Mouse (Mus musculus) heart, embryonic 10.5 days (tissue): ENCODE results near the gene Gm10203. TPM values are rescaled to one million over a fixed set of nuclear protein-coding genes. Genes with fewer than 3 reads are reported as not detected.
"Not testable (repeated sequence)": the region's sequence is repeated elsewhere in the genome, so short reads cannot be mapped to it uniquely, and the experiment has no call there.

ENCODE experiments used
- DNase-seq: peaks from one replicate; pipeline ENCODE4 v3.0.0-alpha.2; 2017; ENCODE audit warnings: low spot score
- H3K27ac ChIP-seq: fragments of 300-500 bp; sonication (generic); 2 replicates; pipeline ENCODE4 v1.5.1; 2016; ENCODE audit warnings: mild to moderate bottlenecking
- H3K27me3 ChIP-seq: fragments of 300-500 bp; sonication (generic); 2 replicates; pipeline ENCODE4 v1.6.1; 2016; ENCODE audit warnings: mild to moderate bottlenecking; ENCODE audit not compliant: poor library complexity, insufficient read depth, severe bottlenecking
- H3K36me3 ChIP-seq: fragments of 300-500 bp; sonication (generic); 2 replicates; pipeline ENCODE4 v1.6.1; 2016; ENCODE audit warnings: mild to moderate bottlenecking, moderate library complexity
- H3K4me1 ChIP-seq: fragments of 300-500 bp; sonication (generic); 2 replicates; pipeline ENCODE4 v1.6.1; 2016; ENCODE audit warnings: mild to moderate bottlenecking
- H3K4me3 ChIP-seq: fragments of 300-500 bp; sonication (generic); 2 replicates; pipeline ENCODE4 v1.5.1; 2016; ENCODE audit warnings: mild to moderate bottlenecking, moderate library complexity
- H3K9me3 ChIP-seq: fragments of 300-500 bp; sonication (generic); 2 replicates; pipeline ENCODE4 v1.6.1; 2016; ENCODE audit warnings: mild to moderate bottlenecking, moderate library complexity
- WGBS: fragments of 180-500 bp; shearing (Covaris S2); methylation state at CpG from one replicate; pipeline ENCODE4 v1.1.7; 2016; 5-methylcytosine and 5-hydroxymethylcytosine counted together
- polyA plus RNA-seq: library from polyadenylated mRNA; unstranded; fragments of >200 nt; fragmentation: Nextera tagmentation; extraction: Ambion mirVana; gene quantifications from 2 replicates; pipeline ENCODE4 v1.2.1, GENCODE M21; 2016

The Gm10203 gene
- polyA plus RNA-seq, 1 experiment from 2014 or later, result not detected

GRCm38 (mm10) chr6:149141393-149142173, 11.6 kb downstream of the Gm10203 start:
- no peaks in the 10 kb centered on the region for H3K9me3 ChIP-seq
- peaks cover 7% of the 10 kb centered on the region; the same call in 1 of the 2 replicates for H3K4me1 ChIP-seq
- peaks cover 30% of the 10 kb centered on the region for H3K36me3 ChIP-seq
- no peaks in the 10 kb centered on the region for H3K27me3 ChIP-seq
- peak overlapping the region; percentile 90 for H3K27ac ChIP-seq
- H3K4me3 ChIP-seq, result peak overlapping the region; percentile 67
- WGBS, result 4% methylated on average over 36 of the region's 36 CpGs
- peak; percentile 96 for DNase-seq

GRCm38 (mm10) chr6:149145143-149145542, 15.2 kb downstream of the Gm10203 start:
- 90% methylated on average over 1 of the region's 1 CpGs for WGBS
- Histone ChIP-seq H3K4me1 (peaks cover 7% of the 10 kb centered on the region; the same call in 1 of the 2 replicates), H3K27ac (no peak overlapping the region)

GRCm38 (mm10) chr6:149148436-149149229, 18.7 kb downstream of the Gm10203 start:
- H3K36me3 ChIP-seq, result peaks cover 45% of the 10 kb centered on the region
- H3K4me1 ChIP-seq, result peaks cover 3% of the 10 kb centered on the region
- WGBS, result 88% methylated on average over 7 of the region's 7 CpGs
- no peak for DNase-seq
- no peaks in the 10 kb centered on the region for H3K9me3 ChIP-seq
- H3K27me3 ChIP-seq, result no peaks in the 10 kb centered on the region
- no peak overlapping the region for H3K4me3 ChIP-seq
- H3K27ac ChIP-seq, result no peak overlapping the region

More at GRCm38 (mm10) chr6:149145143-149145542, 15.2 kb downstream of the Gm10203 start:
- no peak for DNase-seq
- Histone ChIP-seq H3K36me3 (peaks cover 38% of the 10 kb centered on the region), H3K9me3 (no peaks in the 10 kb centered on the region), H3K27me3 (no peaks in the 10 kb centered on the region), H3K4me3 (no peak overlapping the region)

DNA sequence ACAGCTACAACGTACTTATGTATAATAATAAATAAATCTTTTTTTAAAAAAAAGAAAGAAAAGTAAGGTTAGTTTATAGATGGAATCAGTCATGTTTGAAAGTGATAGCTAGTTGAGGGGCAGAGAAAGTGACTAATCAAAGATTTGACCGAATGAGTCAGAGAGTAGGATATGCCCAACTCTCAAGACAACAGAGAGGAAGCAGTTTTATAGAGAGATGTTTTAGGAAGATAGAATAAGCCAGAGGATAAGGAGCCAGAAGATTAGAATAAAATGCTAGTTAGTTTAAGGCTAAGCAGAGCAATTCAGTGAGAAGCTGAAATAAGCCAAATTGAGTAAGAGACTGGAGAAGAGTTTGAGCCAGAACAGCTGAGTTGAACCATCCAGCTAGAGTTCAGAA, 22.1 kb downstream of the Gm10203 start:
- H3K27me3 ChIP-seq, result no peaks in the 10 kb centered on the region
- H3K9me3 ChIP-seq, result no peaks in the 10 kb centered on the region
- H3K36me3 ChIP-seq, result peaks cover 31% of the 10 kb centered on the region
- H3K27ac ChIP-seq, result no peak overlapping the region
- H3K4me3 ChIP-seq, result no peak overlapping the region
- WGBS, result 86% methylated on average over 2 of the region's 2 CpGs
- DNase-seq, result no peak
- H3K4me1 ChIP-seq, result peaks cover 19% of the 10 kb centered on the region

- peak overlapping the region; percentile 74 for H3K27ac ChIP-seq
- DNase-seq, result no peak
- no peaks in the 10 kb centered on the region for H3K27me3 ChIP-seq
Measured at GRCm38 (mm10) chr6:149153473-149154115, 23.6 kb downstream of the Gm10203 start.

DNA sequence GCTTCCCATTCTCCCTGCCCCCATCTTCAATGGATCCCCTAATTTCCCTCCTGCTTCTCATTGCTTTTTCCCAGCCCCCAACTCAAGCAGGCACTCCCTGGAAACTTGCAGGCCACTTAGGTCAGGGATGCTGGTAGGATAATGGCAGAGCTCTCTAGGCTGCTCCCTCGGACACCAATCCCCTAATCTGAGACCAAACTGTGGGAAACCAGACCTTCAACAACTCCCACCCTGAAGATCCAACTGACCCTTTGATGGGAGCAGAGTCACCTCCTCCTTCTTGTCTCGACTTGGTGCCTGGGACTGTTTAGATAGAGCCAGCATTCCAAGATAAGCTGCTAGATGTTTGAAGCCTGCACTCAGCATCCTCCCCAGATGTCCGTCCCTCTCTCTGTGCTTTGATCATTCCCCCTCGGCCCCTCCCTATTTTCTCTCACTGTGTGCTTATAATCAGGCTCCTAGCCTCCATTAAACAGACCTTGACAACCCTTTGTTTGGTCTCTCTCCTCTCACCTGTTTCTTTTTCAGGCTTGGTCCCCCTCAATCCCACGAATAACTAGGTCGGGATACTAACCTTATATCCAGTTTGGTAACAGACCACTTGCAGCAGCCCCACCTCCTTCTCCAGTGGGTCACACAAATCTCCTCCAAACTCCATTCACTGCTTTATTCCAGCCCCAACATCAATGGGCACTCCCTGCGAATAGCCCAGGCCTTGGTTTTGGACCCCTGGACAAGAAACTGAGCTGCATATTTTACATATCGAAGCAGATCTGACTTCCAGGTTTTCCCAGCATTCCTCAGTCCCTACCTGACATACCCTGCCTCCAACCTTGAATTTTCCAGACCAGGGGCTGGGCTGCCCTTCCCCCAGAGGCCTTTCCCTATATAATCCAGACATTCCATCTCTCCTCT, 24.4 kb downstream of the Gm10203 start:
- 12% methylated on average over 8 of the region's 8 CpGs for WGBS
- H3K27ac ChIP-seq, result peak overlapping the region; percentile 74
- DNase-seq, result peak; percentile 79

More at GRCm38 (mm10) chr6:149153473-149154115, 23.6 kb downstream of the Gm10203 start:
- Histone ChIP-seq H3K4me3 (peak overlapping the region; percentile 23; the same call in 1 of the 2 replicates), H3K36me3 (peaks cover 40% of the 10 kb centered on the region), H3K4me1 (peaks cover 19% of the 10 kb centered on the region), H3K9me3 (no peaks in the 10 kb centered on the region)
- WGBS, result 32% methylated on average over 6 of the region's 6 CpGs

DNA sequence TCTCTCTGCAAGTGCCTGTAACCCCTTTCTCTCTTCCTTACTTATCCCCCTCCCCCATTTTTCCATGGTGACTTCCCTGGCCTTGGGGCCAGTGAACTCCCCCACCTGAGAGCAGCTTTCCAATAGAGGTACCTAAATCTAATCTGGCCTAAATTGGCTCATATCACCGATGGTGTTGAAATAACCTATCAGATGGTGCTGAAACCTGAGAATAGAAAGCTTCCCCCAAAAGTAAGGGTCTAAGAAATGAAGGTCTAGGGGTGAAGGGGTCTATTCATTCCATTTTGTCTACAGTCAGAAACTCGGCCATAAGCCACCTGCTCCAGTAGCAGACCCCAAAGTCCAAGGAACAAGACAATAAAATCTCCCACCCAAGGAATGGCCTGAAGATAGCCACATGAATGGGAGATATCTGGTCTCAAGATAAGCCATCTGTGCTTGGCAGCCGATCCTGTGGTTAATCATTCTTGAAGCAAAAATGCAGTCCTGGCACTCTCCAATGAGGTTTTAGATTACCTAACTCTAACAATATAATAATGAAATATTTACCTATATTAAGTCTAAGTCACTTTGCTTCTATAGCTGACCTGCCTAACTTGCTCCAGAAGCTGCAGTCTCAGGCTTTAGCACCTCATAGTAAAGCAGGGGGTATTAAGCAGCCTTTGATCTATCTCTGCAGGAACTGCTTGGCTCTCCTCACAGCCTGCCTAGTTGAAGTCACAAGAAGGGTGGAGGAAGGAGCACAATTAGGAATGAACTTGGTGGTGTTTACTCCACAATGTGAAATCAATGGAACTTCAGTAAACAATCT, 25.3 kb downstream of the Gm10203 start:
- Histone ChIP-seq H3K9me3 (no peaks in the 10 kb centered on the region), H3K4me3 (no peak overlapping the region), H3K4me1 (peaks cover 19% of the 10 kb centered on the region), H3K27me3 (no peaks in the 10 kb centered on the region), H3K27ac (peak overlapping the region; percentile 74), H3K36me3 (peaks cover 52% of the 10 kb centered on the region)
- 31% methylated on average over 3 of the region's 3 CpGs for WGBS
- DNase-seq, result no peak

More for the DNA sequence above, 24.4 kb downstream of the Gm10203 start:
- H3K4me1 ChIP-seq, result peaks cover 19% of the 10 kb centered on the region
- peak overlapping the region; percentile 23; the same call in 1 of the 2 replicates for H3K4me3 ChIP-seq
- no peaks in the 10 kb centered on the region for H3K27me3 ChIP-seq
- H3K9me3 ChIP-seq, result no peaks in the 10 kb centered on the region
- H3K36me3 ChIP-seq, result peaks cover 46% of the 10 kb centered on the region

- not testable (repeated sequence) for H3K27me3 ChIP-seq, H3K9me3 ChIP-seq, H3K4me3 ChIP-seq, H3K27ac ChIP-seq, DNase-seq, H3K4me1 ChIP-seq
- 61% methylated on average over 3 of the region's 4 CpGs for WGBS
- peaks cover 68% of the 10 kb centered on the region for H3K36me3 ChIP-seq
Measured at GRCm38 (mm10) chr6:149167038-149167437, 37.1 kb downstream of the Gm10203 start.

GRCm38 (mm10) chr6:149167672-149168071, 37.7 kb downstream of the Gm10203 start:
- Histone ChIP-seq H3K27me3 (no peaks in the 10 kb centered on the region), H3K36me3 (peaks cover 62% of the 10 kb centered on the region), H3K4me3 (no peak overlapping the region), H3K9me3 (no peaks in the 10 kb centered on the region), H3K4me1 (no peaks in the 10 kb centered on the region), H3K27ac (no peak overlapping the region)
- WGBS, result 92% methylated on average over 1 of the region's 1 CpGs
- no peak for DNase-seq

- Histone ChIP-seq H3K36me3 (peaks cover 56% of the 10 kb centered on the region), H3K4me1 (no peaks in the 10 kb centered on the region), H3K27ac (no peak overlapping the region), H3K4me3 (no peak overlapping the region), H3K27me3 (no peaks in the 10 kb centered on the region), H3K9me3 (no peaks in the 10 kb centered on the region)
- WGBS, result 93% methylated on average over 2 of the region's 2 CpGs
- no peak for DNase-seq
Measured at GRCm38 (mm10) chr6:149168436-149168835, 38.5 kb downstream of the Gm10203 start.

DNA sequence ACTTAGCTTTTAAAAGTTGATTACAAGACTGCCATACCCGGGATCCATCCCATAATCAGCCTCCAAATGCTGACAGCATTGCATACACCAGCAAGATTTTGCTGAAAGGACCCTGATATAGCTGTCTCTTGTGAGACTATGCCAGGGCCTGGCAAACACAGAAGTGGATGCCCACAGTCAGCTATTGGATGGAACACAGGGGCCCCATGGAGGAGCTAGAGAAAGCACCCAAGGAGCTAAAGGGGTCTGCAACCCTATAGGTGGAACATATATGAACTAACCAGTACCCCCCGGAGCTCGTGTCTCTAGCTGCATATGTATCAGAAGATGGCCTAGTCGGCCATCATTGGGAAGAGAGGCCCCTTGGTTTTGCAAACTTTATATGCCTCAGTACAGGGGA, 40.0 kb downstream of the Gm10203 start:
- H3K27me3 ChIP-seq, DNase-seq, H3K27ac ChIP-seq, H3K4me3 ChIP-seq, H3K9me3 ChIP-seq: not testable (repeated sequence)
- Histone ChIP-seq H3K36me3 (peaks cover 64% of the 10 kb centered on the region), H3K4me1 (peaks cover 13% of the 10 kb centered on the region)
- WGBS, result 90% methylated on average over 4 of the region's 4 CpGs
